In the genomic region with DNA sequence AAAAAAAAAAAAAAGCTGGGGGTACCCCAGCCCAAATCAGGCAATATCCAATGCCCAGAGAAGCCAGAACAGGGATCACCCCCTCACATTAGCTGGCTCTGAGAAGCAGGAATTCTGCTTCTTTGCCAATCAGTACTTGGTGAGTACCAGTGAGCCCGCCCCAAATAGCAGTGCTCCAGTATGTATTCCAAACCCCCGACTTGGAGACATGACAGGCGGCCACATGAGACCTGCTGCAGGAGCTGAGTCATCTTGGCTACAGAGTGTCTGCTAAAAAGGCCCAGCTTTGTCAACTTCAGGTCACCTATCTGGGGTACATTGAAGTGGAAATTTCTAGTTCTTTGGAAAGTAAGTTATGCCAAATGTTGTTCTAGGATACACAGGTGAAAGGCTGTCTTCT, we compare ENCODE assay signal across 29 mouse cellular contexts.
"Had no signal": no experiment of that assay in that cellular context is flagged by ENCODE, and none has a peak within 500 bp of the region (broad histone marks: within the 10 kb centered on the region; RNA-seq: fewer than 3 reads in every experiment).

No protein-coding gene starts in this region.

- ATAC-seq: forebrain, embryonic 13.5 days; forebrain, embryonic 14.5 days; forebrain, embryonic 15.5 days; forebrain, embryonic 16.5 days; forebrain, postnatal 0 days had no signal

- H3K4me3 ChIP-seq: embryonic facial prominence, embryonic 10.5 days; embryonic facial prominence, embryonic 12.5 days; embryonic facial prominence, embryonic 13.5 days; embryonic facial prominence, embryonic 15.5 days; erythroblast, embryonic 14.5 days; forebrain, embryonic 10.5 days; forebrain, embryonic 12.5 days; forebrain, embryonic 13.5 days; forebrain, embryonic 15.5 days; gastrocnemius, adult 2 months; heart, adult 2 months; heart, embryonic 10.5 days had no signal

- H3K4me1 ChIP-seq: embryonic facial prominence, embryonic 10.5 days; embryonic facial prominence, embryonic 12.5 days; embryonic facial prominence, embryonic 13.5 days; embryonic facial prominence, embryonic 15.5 days; forebrain, embryonic 10.5 days; forebrain, embryonic 12.5 days; forebrain, embryonic 13.5 days; forebrain, embryonic 15.5 days; heart, embryonic 10.5 days had no signal

- H3K9me3 ChIP-seq: embryonic facial prominence, embryonic 10.5 days; embryonic facial prominence, embryonic 12.5 days; embryonic facial prominence, embryonic 13.5 days; embryonic facial prominence, embryonic 15.5 days; forebrain, embryonic 10.5 days; forebrain, embryonic 12.5 days; forebrain, embryonic 13.5 days; forebrain, embryonic 15.5 days; heart, embryonic 10.5 days had no signal

- H3K4me2 ChIP-seq: embryonic facial prominence, embryonic 12.5 days; embryonic facial prominence, embryonic 13.5 days; embryonic facial prominence, embryonic 15.5 days; forebrain, embryonic 12.5 days; forebrain, embryonic 13.5 days; forebrain, embryonic 15.5 days; heart, embryonic 11.5 days had no signal

- H3K27ac ChIP-seq: embryonic facial prominence, embryonic 10.5 days; embryonic facial prominence, embryonic 12.5 days; embryonic facial prominence, embryonic 13.5 days; embryonic facial prominence, embryonic 15.5 days; forebrain, embryonic 10.5 days; forebrain, embryonic 12.5 days; forebrain, embryonic 13.5 days; forebrain, embryonic 15.5 days; gastrocnemius, adult 2 months; heart, adult 2 months; heart, embryonic 10.5 days had no signal

- H3K9ac ChIP-seq: embryonic facial prominence, embryonic 12.5 days; embryonic facial prominence, embryonic 13.5 days; embryonic facial prominence, embryonic 15.5 days; forebrain, embryonic 12.5 days; forebrain, embryonic 13.5 days; forebrain, embryonic 15.5 days; forebrain, postnatal 0 days had no signal

- DNase-seq: cerebellum, adult 9-10 months; cerebellum, adult 9-11 months; cerebellum, postnatal 10 days; cerebellum, postnatal 14 days; cerebellum, postnatal 25 days; cerebellum, postnatal 36 days; embryo, embryonic 11 days; forebrain, postnatal 0 days; gastrocnemius, adult 2 months; gastrocnemius, postnatal 10 days; gastrocnemius, postnatal 14 days; gastrocnemius, postnatal 25 days; gastrocnemius, postnatal 36 days; heart, adult 11 months; heart, adult 18-20 months; heart, adult 2 months had no signal

- H3K27me3 ChIP-seq: embryonic facial prominence, embryonic 12.5 days; embryonic facial prominence, embryonic 15.5 days; forebrain, embryonic 13.5 days; forebrain, embryonic 15.5 days had no signal

- H3K36me3 ChIP-seq: embryonic facial prominence, embryonic 10.5 days; embryonic facial prominence, embryonic 12.5 days; embryonic facial prominence, embryonic 13.5 days; embryonic facial prominence, embryonic 15.5 days; forebrain, embryonic 10.5 days; forebrain, embryonic 12.5 days; forebrain, embryonic 15.5 days; heart, embryonic 10.5 days had no signal
